Mouse (Mus musculus) hematopoietic multipotent progenitor cell, adult 10-12 weeks (in vitro differentiated cells): Measurements from ENCODE around the gene Rrnad1. TPM values are rescaled to one million over a fixed set of nuclear protein-coding genes. Genes with fewer than 3 reads are reported as not detected.

ENCODE experiments used
- polyA plus RNA-seq: library from polyadenylated mRNA; stranded (reverse); fragments of >175 nt; gene quantifications from 2 replicates; pipeline ENCODE4 v1.2.3, GENCODE M21; 2012; ENCODE audit warnings: low replicate concordance

Rrnad1 gene
- polyA plus RNA-seq = 20.9 and 36.6 TPM in 2 replicates

GRCm38 (mm10) chr3:87930078-87930795, at the start of gene Rrnad1, which contains the start of gene Isg20l2:
Gene Rrnad1, minus strand, starts transcription at chr3:87930717.
Gene Isg20l2, plus strand, starts transcription at chr3:87930314.

DNA sequence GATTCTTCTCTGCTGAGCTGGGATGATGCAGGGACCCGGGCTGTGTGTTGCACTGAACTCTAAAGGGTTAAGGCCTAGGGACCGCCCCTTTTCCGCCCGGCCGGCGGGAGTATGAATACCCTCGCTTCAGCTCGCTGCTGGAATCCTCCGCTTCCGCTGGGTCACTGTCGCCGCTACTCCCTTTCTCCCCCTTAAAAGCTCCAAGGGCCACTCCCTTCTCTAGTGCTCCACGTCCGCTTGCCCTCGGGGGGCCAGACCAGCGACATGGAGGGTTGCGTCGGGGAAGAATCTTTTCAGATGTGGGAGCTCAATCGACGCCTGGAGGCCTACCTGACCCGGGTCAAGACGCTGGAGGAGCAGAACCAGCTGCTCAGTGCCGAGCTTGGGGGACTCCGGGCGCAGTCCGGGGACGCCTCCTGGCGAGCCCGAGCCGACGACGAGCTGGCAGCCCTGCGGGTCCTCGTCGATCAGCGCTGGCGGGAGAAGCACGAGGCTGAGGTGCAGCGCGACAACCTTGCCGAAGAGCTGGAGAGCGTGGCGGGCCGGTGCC, 40.5 kb upstream of the Rrnad1 start, which contains the start of gene Nes:
TSS of gene Nes (plus strand) at position 140 of the 550 bp plus-strand sequence.

DNA sequence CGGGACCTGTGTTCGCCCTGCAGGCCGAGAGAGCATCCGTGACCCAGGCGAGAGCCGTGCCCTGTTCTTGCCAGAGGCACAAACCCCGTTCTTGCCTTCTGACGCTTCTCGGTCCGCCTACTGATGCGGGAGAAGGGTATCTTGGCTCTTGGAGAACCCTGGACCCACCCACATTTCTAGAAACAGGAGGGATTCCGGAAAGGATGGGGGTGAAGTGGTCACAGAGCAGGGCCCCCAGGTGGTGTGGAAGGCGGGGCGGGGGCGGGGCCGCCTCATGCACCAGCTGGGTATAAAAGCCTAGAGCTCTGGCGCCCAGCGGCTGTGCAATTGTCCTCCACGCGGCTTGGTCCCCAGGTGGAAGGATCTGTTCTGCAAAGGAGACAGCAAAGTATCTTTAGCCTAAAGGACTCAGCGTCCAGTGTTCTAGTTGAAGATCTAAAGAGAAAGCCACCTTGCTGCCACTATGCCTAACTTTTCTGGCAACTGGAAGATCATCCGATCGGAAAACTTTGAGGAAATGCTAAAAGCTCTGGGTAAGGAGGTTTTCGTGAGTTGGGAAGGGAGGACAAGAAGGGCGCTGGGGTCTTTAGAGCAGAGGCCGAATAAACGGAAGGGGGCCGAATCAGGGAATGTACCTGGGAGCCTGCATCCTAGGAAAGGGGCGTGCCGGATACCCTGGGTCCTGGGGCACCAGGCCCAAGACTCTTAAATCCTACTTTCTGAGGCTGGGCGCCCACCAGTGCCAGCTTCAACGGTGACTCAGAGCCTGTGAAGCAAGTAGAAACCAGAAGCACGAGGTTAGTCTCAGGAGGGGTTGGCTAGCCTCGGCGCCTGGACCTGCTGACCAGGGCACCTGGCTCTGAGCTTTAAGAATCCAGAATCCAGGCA, 18.1 kb upstream of the Rrnad1 start, which contains the start of gene Crabp2:
TSS of gene Crabp2 (plus strand) at position 289 of the 888 bp plus-strand sequence.

DNA sequence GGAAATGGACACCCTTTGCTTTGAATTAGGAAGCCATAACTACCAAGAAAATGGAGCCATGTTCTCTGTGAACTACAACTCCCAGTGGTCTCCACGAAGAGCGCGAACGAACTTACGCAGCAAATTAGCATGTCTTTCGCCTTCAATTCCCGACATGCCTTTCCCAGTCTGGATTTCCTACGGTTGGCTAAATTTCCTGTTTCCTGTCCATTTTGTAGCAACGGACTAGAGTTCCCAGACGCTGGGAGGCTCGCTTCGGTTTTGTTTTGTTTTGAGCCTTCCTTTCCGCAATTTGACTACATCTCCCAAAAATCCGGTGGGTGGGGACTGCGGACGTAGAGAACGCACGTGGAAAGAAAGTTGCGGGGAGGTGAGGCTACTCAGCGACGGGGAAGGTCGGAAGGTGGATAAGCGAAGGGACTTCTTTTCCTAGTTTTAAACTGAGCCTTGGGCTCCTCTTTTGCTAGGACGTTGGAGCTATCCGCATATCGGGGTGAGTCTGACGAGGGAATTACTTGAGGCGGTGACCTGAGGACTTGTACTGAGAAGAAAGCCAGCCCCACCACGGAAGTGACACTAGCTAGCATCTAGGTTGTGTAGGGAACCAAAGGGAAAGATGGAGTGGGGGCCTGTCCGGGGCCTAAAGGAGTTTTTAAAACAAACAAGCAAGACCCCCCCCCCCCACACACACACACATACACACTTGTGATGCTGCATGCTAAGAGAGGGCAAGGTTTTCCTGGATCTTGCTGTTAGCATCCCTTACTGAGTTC, 11.0 kb downstream of the Rrnad1 start, which contains the start of gene Mrpl24:
TSS of gene Mrpl24 (plus strand) at position 171 of the 773 bp plus-strand sequence.

DNA sequence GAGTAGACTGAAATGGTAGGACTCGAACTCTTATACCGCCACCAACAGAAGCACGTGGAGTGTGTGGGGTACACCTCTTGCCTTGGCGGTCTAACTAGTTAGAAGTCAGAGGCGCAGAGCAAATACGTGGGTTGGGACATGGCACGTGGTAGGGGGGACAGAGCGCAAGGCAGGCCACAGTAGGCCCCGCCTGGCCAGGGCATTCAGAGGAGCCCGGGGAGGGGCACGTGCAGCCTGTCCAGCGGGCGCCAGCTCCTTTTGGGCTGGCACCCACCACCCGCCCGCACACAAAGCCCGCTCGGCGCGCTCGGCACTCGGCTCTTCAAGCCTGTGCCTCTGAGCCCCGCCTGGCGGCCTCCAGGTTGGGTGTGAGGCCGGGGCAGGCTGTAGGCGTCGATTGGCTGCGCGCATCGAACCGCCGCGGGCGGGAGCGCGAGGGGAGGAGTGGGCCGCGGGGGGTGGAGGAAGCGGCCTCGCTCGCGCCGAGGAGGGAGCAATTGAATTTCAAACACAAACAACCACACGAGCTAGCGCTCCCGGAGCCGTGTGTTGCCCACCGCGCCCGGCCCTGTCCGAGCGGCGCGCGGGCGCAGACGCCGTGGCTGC, 24.5 kb downstream of the Rrnad1 start, which contains the start of gene Hdgf:
TSS of gene Hdgf (plus strand) at position 442 of the 606 bp plus-strand sequence.

DNA sequence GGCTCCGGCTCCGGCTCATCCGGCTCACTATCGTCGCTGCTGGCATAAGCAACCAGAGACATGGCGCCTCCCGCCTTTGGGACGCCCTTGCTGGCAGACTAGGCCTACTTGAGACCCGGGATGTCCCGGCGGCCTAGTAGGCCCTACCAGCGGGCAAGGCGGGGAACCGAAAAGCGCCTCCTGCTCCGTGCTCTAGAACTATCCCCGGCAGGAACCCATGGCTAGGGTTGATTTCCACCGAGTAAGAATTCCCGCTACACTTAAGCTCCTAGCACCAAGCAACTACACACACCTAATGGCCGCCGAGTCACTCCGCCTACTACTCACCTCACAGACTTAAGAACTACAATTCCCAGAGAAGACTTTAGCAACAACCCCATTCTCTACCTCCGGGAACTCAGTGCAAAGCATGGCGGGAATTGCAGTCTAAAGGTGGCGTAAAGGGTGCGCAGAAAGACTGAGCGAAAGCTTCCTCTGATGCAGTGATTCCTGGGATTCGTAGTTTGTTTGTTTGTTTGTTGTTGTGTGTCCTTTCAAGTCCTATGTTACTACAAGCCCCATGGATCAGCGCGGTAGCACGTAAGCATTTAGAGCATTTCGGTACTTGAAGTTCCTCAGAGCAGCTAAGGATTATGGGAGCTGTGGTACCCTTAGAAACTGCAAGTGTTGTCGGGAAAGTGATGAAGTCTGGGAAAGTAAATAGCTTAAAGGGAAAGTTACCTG, 45.1 kb downstream of the Rrnad1 start, which contains the start of gene Prcc:
TSS of gene Prcc (minus strand) at position 328 of the 723 bp plus-strand sequence.

Other genes with a start within 250 kb of the Rrnad1 start
- gene Lrrc71, start 182.1 kb downstream of the Rrnad1 start, polyA plus RNA-seq = 1.0 and 1.4 TPM in 2 replicates
- not detected in 2 replicates for gene Ntrk1, start 135.6 kb downstream of the Rrnad1 start, polyA plus RNA-seq
- 0.08 and 0.13 TPM in 2 replicates for gene Insrr, start 133.8 kb downstream of the Rrnad1 start, polyA plus RNA-seq
- gene Pear1, start 106.4 kb downstream of the Rrnad1 start, polyA plus RNA-seq = 45.9 and 137 TPM in 2 replicates
- gene Sh2d2a, start 84.0 kb downstream of the Rrnad1 start, polyA plus RNA-seq = 44.4 and 53.9 TPM in 2 replicates
- 45.1 and 93.5 TPM in 2 replicates for gene Prcc, start 45.1 kb downstream of the Rrnad1 start, polyA plus RNA-seq
- 173 and 225 TPM in 2 replicates for gene Hdgf, start 24.4 kb downstream of the Rrnad1 start, polyA plus RNA-seq
- 10.9 and 17.1 TPM in 2 replicates for gene Mrpl24, start 11.2 kb downstream of the Rrnad1 start, polyA plus RNA-seq
- 8.3 and 11.8 TPM in 2 replicates for gene Isg20l2, start 403 bp downstream of the Rrnad1 start, polyA plus RNA-seq
- 0.55 TPM in 1 of 2 replicates, not detected in the other for gene Crabp2, start 17.9 kb upstream of the Rrnad1 start, polyA plus RNA-seq
- 0.07 and 0.10 TPM in 2 replicates for gene Nes, start 40.4 kb upstream of the Rrnad1 start, polyA plus RNA-seq
- not detected in 2 replicates for gene Bcan, start 69.5 kb upstream of the Rrnad1 start, polyA plus RNA-seq
- not detected in 2 replicates for gene Hapln2, start 96.9 kb upstream of the Rrnad1 start, polyA plus RNA-seq
- 7.9 and 19.9 TPM in 2 replicates for gene Gpatch4, start 112.4 kb upstream of the Rrnad1 start, polyA plus RNA-seq
- 40.0 and 40.3 TPM in 2 replicates for gene Naxe, start 127.8 kb upstream of the Rrnad1 start, polyA plus RNA-seq
- gene Ttc24, start 147.6 kb upstream of the Rrnad1 start, polyA plus RNA-seq = not detected in 2 replicates
- 0.41 and 3.5 TPM in 2 replicates for gene Iqgap3, start 151.3 kb upstream of the Rrnad1 start, polyA plus RNA-seq
- gene Mef2d, start 211.7 kb upstream of the Rrnad1 start, polyA plus RNA-seq = 210 and 298 TPM in 2 replicates